ENCODE assay signal across 10 mouse cellular contexts in the genomic region with DNA sequence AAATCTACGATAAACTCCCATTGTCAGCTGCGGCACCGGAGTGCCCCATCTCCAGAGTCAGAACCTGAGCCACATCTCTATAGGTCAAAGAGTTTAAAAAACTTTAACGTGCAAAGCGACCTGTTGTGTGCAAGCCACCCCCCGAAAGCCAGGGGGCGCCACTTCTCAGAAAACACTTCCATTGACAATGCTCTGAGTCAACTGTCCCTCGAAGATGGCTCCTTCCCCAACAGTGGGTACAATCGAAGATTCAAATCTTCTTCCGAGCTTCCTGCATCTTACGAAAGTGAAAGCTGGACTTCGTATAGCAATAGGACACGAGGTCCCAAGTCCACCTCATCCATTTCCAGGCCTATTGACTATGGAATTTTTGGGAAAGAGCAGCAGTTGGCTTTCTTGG. TPM values are rescaled to one million over a fixed set of nuclear protein-coding genes. Genes with fewer than 3 reads are reported as not detected.
DNase-seq lines count a peak whose midpoint lies in the region; ATAC-seq lines count a peak whose summit lies in the region.
"Had no signal": no experiment of that assay in that cellular context is flagged by ENCODE, and none has a peak within 500 bp of the region (broad histone marks: within the 10 kb centered on the region; RNA-seq: fewer than 3 reads in every experiment).

No protein-coding gene starts in this region.

- 86% methylated on average over 13 of the region's 13 CpGs for WGBS in intestine, embryonic 15.5 days
- WGBS in intestine, embryonic 16.5 days: 89% methylated on average over 13 of the region's 13 CpGs

- no peaks in the 10 kb centered on the region for H3K9me3 ChIP-seq in intestine, embryonic 15.5 days
- H3K9me3 ChIP-seq in intestine, embryonic 16.5 days (ENCODE audit: control insufficient read depth, low read length): no peaks in the 10 kb centered on the region
- H3K9me3 ChIP-seq: neural tube, embryonic 13.5 days had no signal

- H3K9ac ChIP-seq in intestine, embryonic 15.5 days: no peak overlapping the region
- no peak overlapping the region for H3K9ac ChIP-seq in intestine, embryonic 16.5 days (ENCODE audit: low read depth, low read length)
- H3K9ac ChIP-seq: neural tube, embryonic 13.5 days had no signal

- H3K4me1 ChIP-seq in intestine, embryonic 15.5 days (replicated peaks): peaks cover 17% of the 10 kb centered on the region
- H3K4me1 ChIP-seq in intestine, embryonic 16.5 days (ENCODE audit: control insufficient read depth, insufficient read depth, low read length): peaks cover 15% of the 10 kb centered on the region
- H3K4me1 ChIP-seq: neural tube, embryonic 13.5 days had no signal

- no peak overlapping the region for H3K4me3 ChIP-seq in intestine, embryonic 15.5 days (replicated peaks)
- H3K4me3 ChIP-seq in intestine, embryonic 16.5 days (ENCODE audit: low read length): no peak overlapping the region
- H3K4me3 ChIP-seq: neural tube, embryonic 13.5 days had no signal

- no peaks in the 10 kb centered on the region for H3K36me3 ChIP-seq in intestine, embryonic 15.5 days
- peaks cover 3% of the 10 kb centered on the region for H3K36me3 ChIP-seq in intestine, embryonic 16.5 days (ENCODE audit: control insufficient read depth, insufficient read depth, low read length)
- H3K36me3 ChIP-seq: neural tube, embryonic 13.5 days had no signal

- peak; percentile 16 to 35 for DNase-seq in CD8-positive naive resting alpha-beta T cell, adult 2 months (ENCODE audit: low read depth in 2 of 2, low spot score in 2 of 2)
- peak; percentile 59 for DNase-seq in ZHBTc4 (ENCODE audit: low read depth, low spot score)
- peak; percentile 27 to 36 for DNase-seq in natural killer cell, adult 2 months (ENCODE audit: low spot score in 2 of 2)
- DNase-seq in MN1 (ENCODE audit: low spot score): no peak
- no peak for DNase-seq in urinary bladder, postnatal 14 days (ENCODE audit: low spot score)
- DNase-seq in layer of hippocampus, adult 9-10 months (ENCODE audit: low spot score): no peak

- H3K4me2 ChIP-seq in intestine, embryonic 15.5 days (replicated peaks): no peak overlapping the region
- no peak overlapping the region for H3K4me2 ChIP-seq in intestine, embryonic 16.5 days (ENCODE audit: low read depth, low read length)
- H3K4me2 ChIP-seq: neural tube, embryonic 13.5 days had no signal

- no peaks in the 10 kb centered on the region for H3K27me3 ChIP-seq in intestine, embryonic 15.5 days (replicated peaks)
- H3K27me3 ChIP-seq in intestine, embryonic 16.5 days (replicated peaks; ENCODE audit: control insufficient read depth, insufficient read depth, low read length): no peaks in the 10 kb centered on the region
- H3K27me3 ChIP-seq: neural tube, embryonic 13.5 days had no signal

- ATAC-seq in intestine, embryonic 15.5 days: 0 out of 2 replicates have a peak, but pooled peaks have one; percentile 21
- ATAC-seq in intestine, embryonic 16.5 days: no peak
- ATAC-seq: activated CD4-positive, CD25-positive, alpha-beta regulatory T cell, adult 4 months had no signal

- H3K27ac ChIP-seq in intestine, embryonic 15.5 days: no peak overlapping the region
- H3K27ac ChIP-seq in intestine, embryonic 16.5 days (ENCODE audit: low read length): no peak overlapping the region
- H3K27ac ChIP-seq: neural tube, embryonic 13.5 days had no signal

RNA-seq across cellular contexts. Expression of gene Kdelc2, which starts 7.0 kb away (rescaled TPM):
- 28.2 and 33.1 TPM in 2 replicates for polyA plus RNA-seq in intestine, embryonic 15.5 days (2015; fragmentation: Nextera tagmentation; extraction: Ambion mirVana)
- 23.9 and 25.2 TPM in 2 replicates for polyA plus RNA-seq in intestine, embryonic 16.5 days (2015; fragmentation: Nextera tagmentation; extraction: Ambion mirVana)

RNA-seq across cellular contexts. Expression of gene 4930550C14Rik, which starts 25.3 kb away (rescaled TPM):
- 0.71 and 0.87 TPM in 2 replicates for polyA plus RNA-seq in intestine, embryonic 15.5 days (2015; fragmentation: Nextera tagmentation; extraction: Ambion mirVana)
- polyA plus RNA-seq in intestine, embryonic 16.5 days (2015; fragmentation: Nextera tagmentation; extraction: Ambion mirVana): 0.23 and 0.44 TPM in 2 replicates

Comparison
In these comparisons a context has a peak if more than half of its experiments do, and no peak if none do; other contexts are left out.
1. DNase-seq: peak in CD8-positive naive resting alpha-beta T cell, adult 2 months (2 of 2), ZHBTc4 (single experiment) and natural killer cell, adult 2 months (2 of 2); none in MN1 (single experiment), urinary bladder, postnatal 14 days (single experiment) and layer of hippocampus, adult 9-10 months (single experiment).